Comparison of ENCODE assay signal across 1 mouse cellular context in genomic region chr12:80789849-80790694, GRCm38 (mm10).
TF ChIP-seq lines count a peak whose summit lies in the region.

Gene Susd6 (plus strand): TSS chr12:80790510.

TF ChIP-seq in CH12.LX, 34 proteins besides CTCF, POLR2A, EP300 and RAD21 (continued from another document):
- TF ChIP-seq POLR2AphosphoS2 (IDR thresholded peaks at IDR 0.05; ENCODE audit: low read depth, low read length) = no peak
- peak; percentile 95 for TF ChIP-seq CHD2 (IDR thresholded peaks at IDR 0.05; ENCODE audit: low read length)
- TF ChIP-seq NELFE (IDR thresholded peaks at IDR 0.05; ENCODE audit: low read depth, low read length) = peak; percentile 74; the same call in 1 of the 2 replicates
- peak; percentile 96 for TF ChIP-seq NRF1 (IDR thresholded peaks at IDR 0.05; ENCODE audit: low read depth, low read length)
- no peak for TF ChIP-seq ZKSCAN1 (IDR thresholded peaks at IDR 0.05; ENCODE audit: borderline replicate concordance, low read depth, low read length)
- no peak for TF ChIP-seq GABPA (IDR thresholded peaks at IDR 0.05; ENCODE audit: insufficient replicate concordance, low read depth, low read length)
- TF ChIP-seq MAFK (IDR thresholded peaks at IDR 0.05; ENCODE audit: insufficient replicate concordance, low read length) = no peak
- TF ChIP-seq RCOR1 (conservative IDR thresholded peaks at IDR 0.05; ENCODE audit: low read depth, low read length) = no peak
- TF ChIP-seq USF2 (conservative IDR thresholded peaks at IDR 0.05; ENCODE audit: low read depth, low read length) = no peak
- TF ChIP-seq IRF4 (IDR thresholded peaks at IDR 0.05; ENCODE audit: low read depth, low read length) = no peak; the same call in 1 of the 2 replicates
- TF ChIP-seq TCF12 (IDR thresholded peaks at IDR 0.05; ENCODE audit: low read depth, low read length) = peak; percentile 88
- TF ChIP-seq SIN3A (IDR thresholded peaks at IDR 0.05; ENCODE audit: low read length) = peak; percentile 90
- TF ChIP-seq MAZ (IDR thresholded peaks at IDR 0.05; ENCODE audit: low read depth, low read length) = peak; percentile 94
- TF ChIP-seq UBTF (IDR thresholded peaks at IDR 0.05; ENCODE audit: low read depth, low read length) = no peak
- TF ChIP-seq CHD1 (IDR thresholded peaks at IDR 0.05; ENCODE audit: low read depth, low read length) = no peak
- TF ChIP-seq ZMIZ1 (IDR thresholded peaks at IDR 0.05; ENCODE audit: low read depth, low read length) = peak; percentile 75
- no peak for TF ChIP-seq PAX5 (IDR thresholded peaks at IDR 0.05; ENCODE audit: low read length)
- 0 out of 2 replicates have a peak, but pooled peaks have one; percentile 44 for TF ChIP-seq KAT2A (IDR thresholded peaks at IDR 0.05; ENCODE audit: insufficient replicate concordance, low read length)
- TF ChIP-seq ZNF384 (IDR thresholded peaks at IDR 0.05; ENCODE audit: low read depth, low read length) = no peak; the same call in 1 of the 2 replicates
- peak; percentile 37; the same call in 1 of the 2 replicates for TF ChIP-seq ELF1 (IDR thresholded peaks at IDR 0.05; ENCODE audit: low read depth, low read length)
- no peak for TF ChIP-seq ZC3H11A (IDR thresholded peaks at IDR 0.05; ENCODE audit: low read depth, low read length)
